Mouse (Mus musculus): ENCODE measurements around the gene Rad9a. TPM values are rescaled to one million over a fixed set of nuclear protein-coding genes. Genes with fewer than 3 reads are reported as not detected.
"Not testable (repeated sequence)": the region's sequence is repeated elsewhere in the genome, so short reads cannot be mapped to it uniquely, and the experiment has no call there.

Gene Rad9a
- 10 to 100 TPM in 1 of 2 experiments, 1 to 10 TPM in 1; 7.2 to 10.1 TPM for total RNA-seq (2021)
- long read RNA-seq, experiment 1, transcript Rad9a-201 (11 exons, 2,081 nt) = major isoform, 10 of 17 reads
- long read RNA-seq, experiment 1, partial matches to known transcripts = 2 of 17 reads
- long read RNA-seq, experiment 1, other reads (novel, unspliced or antisense) = 1 of 17 reads
- long read RNA-seq, experiment 2, partial matches to known transcripts = 1 of 12 reads
- long read RNA-seq, experiment 2, other reads (novel, unspliced or antisense) = 3 of 12 reads

DNA sequence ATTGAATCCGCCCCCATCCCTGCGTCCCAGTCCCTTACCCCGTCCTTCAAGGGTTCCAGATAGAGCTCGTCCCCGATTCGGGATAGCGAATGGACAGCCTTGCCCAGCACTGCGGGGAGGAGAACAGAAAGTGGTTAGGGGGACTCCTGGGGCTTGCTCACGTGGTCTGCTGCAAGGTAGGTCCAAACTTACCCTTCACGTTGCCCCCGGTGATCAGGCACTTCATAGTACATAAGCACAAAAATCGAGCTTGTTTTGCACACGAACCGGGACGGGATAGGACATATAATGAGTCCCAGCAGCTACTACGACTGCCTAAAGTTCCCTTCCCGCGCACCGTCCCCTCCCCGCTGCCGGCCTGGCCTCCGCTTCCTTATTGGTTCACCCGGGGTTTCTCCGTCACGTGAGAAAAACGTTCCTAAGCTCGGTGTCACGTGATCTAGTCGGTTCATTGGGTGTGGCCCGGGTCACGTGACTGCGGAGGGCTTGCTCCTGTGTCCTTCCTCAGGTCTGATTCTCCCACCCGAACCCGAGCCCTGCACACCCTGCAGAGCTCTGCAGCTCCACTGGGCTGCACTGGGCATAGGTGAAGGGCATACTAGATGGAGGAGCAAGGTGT, at the start of gene Rad9a:
Rad9a (minus strand) TSS at position 372 of the 619 bp plus-strand sequence.
- DNase-seq (ENCODE audit: low spot score in 2 of 2) = peak; percentile 95 to 97

- DNase-seq (ENCODE audit: low spot score in 2 of 2) = not testable (repeated sequence)
Observed at GRCm38 (mm10) chr19:4248683-4249082, 47.2 kb upstream of the Rad9a start.

- DNase-seq (ENCODE audit: low spot score in 2 of 2) = no peak
Observed at GRCm38 (mm10) chr19:4247010-4247409, 45.5 kb upstream of the Rad9a start.

- no peak for DNase-seq (ENCODE audit: low spot score in 2 of 2)
Observed at GRCm38 (mm10) chr19:4244775-4245174, 43.3 kb upstream of the Rad9a start.

DNA sequence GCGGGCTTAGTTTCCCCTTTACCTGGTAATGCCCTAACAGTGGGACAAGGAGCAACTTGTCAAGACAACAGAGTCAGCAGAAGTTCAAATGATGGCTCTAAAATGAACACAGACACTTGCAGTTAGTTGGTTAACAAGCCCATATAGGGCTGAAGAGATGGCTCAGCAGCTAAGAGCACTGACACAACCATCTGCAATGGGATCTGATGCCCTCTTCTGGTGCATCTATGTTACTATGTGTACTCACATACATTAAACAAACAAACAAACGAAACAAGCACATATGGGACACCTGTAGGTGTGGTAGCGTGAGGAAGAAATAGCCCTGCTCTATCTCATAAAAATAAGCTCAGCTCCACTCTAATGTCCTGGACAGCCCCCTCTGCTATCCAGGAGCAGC, 41.0 kb upstream of the Rad9a start:
- no peak for DNase-seq (ENCODE audit: low spot score in 2 of 2)

- DNase-seq (ENCODE audit: low spot score in 2 of 2) = no peak
Observed at GRCm38 (mm10) chr19:4240247-4240668, 38.8 kb upstream of the Rad9a start.

DNA sequence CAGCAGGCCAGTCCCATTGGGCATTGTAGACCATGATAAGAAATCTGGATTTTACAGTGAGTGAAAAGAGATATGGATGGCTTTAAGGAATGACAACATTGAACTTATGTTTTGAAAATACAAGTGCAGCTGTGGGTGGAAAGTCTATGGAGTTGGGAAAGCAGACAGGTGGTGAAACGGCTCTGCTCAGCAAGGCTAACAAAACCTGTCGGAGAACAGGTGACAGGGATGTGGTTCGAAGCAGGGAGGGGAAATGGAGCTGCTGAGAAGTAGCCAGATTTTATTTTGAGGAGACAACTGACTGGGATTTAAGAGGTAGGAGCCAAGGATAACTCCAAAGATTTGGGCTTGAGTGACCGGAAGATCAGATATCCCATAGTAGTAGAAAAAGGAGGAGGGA, 33.1 kb upstream of the Rad9a start:
- DNase-seq (ENCODE audit: low spot score in 2 of 2) = no peak

DNA sequence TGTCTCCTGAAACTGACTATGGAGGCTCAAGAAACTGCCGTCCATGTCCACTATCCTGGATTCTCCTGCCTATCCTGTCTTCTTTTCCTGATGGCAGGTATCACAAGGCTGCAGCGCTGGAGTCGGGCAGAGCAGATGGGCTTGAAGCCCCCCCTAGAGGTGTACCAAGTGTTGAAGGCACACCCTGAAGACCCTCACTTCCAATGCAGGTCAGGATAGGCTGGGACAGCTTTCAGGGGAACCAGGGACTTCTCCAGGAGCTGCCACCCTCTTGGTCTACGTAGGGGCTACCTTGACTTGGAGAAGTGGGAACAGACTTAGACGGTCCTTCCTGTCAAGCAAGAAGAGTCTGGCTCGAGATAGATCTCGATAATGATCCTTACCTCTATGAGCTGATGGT, 31.2 kb upstream of the Rad9a start:
- DNase-seq (ENCODE audit: low spot score in 2 of 2) = no peak

GRCm38 (mm10) chr19:4232186-4232572, 30.7 kb upstream of the Rad9a start:
- DNase-seq (ENCODE audit: low spot score in 2 of 2) = no peak

GRCm38 (mm10) chr19:4231253-4232185, 30.1 kb upstream of the Rad9a start, which contains the start of gene Pold4:
Gene Pold4 (plus strand): TSS chr19:4231899.
- DNase-seq (ENCODE audit: low spot score in 2 of 2) = peak; percentile 98

DNA sequence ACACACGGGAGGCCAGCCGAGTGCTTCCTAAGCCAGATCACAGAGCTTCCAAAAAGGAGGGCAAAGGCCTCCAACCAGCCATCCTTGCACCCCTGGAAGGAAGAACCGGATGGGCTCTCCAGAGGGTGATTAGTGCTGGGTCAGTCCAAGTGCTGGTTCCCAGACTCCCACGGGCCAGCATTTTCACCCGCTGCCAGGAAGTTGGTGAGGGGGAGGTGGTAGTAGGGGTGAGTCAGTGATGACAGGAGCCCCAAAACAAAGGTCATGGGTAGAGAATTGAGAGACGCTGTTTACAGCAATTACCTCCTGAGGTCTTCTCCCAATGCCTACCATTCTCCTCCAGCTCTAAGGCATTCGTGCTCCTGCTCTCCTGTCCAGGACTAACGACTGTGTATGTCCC, 29.0 kb upstream of the Rad9a start:
- no peak for DNase-seq (ENCODE audit: low spot score in 2 of 2)

DNA sequence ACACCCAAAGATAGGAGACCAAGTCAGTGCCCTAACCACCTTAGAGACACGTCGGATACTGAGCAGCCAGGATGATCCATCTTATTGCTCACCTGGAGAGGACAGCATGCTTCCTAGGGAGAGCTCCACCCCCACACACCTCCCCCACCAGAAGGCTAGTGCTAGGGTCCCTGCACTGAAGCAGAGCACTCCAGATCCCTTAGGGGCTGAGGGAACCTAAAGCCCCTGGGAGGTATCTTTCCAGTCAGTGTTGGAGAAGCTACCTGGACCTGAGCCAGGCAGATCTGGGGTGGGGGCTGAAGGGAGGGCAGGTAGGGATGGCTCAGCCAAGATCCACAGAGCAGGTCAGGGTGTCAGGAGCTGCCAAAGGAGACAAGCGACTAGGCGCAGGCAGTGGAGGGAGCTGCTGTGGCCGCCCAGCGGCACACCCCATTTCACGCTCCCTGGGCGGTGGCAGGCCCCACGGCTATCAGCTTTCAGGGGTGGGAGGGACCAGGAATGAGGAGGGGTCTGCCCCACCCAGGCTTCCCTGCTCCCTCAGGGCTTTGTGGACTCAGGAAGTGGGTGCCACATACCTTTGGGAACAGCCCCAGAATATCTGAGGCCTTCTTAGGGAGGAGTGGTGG, 28.1 kb upstream of the Rad9a start:
- no peak for DNase-seq (ENCODE audit: low spot score in 2 of 2)

- no peak for DNase-seq (ENCODE audit: low spot score in 2 of 2)
Observed at GRCm38 (mm10) chr19:4228891-4229290, 27.4 kb upstream of the Rad9a start.

DNA sequence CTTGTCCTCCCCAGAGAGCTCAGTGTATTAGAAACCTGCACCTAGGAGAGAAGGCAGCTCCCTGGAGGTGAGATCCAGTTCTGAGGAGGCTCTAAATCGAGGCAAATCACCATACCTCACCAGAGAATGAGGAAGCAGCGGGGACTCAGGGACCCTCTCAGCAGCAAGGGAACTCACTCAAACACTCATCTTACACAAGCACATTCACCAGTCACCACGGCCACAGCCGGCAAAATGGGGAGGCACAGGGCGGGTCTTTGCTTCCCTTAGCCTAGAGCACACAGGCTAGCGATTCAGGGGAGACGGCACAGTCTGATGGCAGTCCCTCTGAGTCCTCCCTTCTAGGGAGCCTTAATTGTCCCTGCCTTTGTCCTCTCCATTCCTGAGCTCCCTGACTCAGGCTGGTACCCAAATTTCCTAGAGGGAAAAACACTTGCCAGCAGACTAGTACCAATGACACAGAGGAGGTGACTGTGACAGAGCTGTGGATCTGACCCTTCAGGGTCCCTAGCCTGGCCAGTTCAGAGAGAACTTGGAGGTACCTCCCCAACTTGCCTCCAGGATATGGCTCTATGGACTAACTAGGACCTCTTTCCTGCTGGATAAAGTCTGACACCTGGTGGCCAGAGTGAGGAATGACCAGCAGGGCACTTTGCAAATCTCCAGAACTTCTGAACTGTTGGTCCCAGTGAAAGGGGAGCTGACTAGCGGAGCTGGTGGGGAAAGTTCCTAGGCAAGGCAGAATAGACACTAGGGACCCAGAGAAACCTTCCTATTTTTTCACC, 26.6 kb upstream of the Rad9a start:
- DNase-seq (ENCODE audit: low spot score in 2 of 2) = peak; percentile 75

- DNase-seq (ENCODE audit: low spot score in 2 of 2) = no peak
Observed at GRCm38 (mm10) chr19:4227446-4227845, 26.0 kb upstream of the Rad9a start.

DNA sequence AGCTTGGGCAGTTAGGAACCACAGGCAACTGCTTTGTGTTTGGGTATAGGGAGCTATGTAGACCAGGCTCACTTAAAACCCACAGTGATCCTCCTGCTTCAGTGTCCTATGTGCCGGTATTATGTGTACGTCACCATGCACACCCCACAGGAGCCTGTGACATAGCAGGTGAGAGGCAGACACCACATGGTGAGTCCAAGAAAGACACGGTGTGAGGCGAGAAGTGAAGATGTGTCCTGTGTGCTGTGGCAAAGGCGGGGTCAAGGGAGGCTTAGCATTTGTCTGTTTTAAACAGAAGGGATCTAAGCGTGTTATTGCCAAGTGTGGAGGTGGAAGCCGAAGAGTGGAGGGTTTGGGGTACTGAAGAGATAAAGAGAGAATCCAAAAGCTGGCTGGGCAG, 25.3 kb upstream of the Rad9a start:
- no peak for DNase-seq (ENCODE audit: low spot score in 2 of 2)

DNA sequence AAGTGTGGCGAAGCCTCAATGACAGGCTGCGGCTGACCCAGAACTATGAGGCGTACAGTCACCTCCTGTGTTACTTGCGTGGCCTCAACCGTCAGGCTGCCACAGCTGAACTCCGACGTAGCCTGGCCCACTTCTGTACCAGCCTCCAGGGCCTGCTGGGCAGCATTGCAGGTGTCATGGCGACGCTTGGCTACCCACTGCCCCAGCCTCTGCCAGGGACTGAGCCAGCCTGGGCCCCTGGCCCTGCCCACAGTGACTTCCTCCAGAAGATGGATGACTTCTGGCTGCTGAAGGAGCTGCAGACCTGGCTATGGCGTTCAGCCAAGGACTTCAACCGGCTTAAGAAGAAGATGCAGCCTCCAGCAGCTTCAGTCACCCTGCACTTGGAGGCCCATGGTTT, 20.7 kb upstream of the Rad9a start:
- DNase-seq (ENCODE audit: low spot score in 2 of 2) = no peak

GRCm38 (mm10) chr19:4220957-4221743, 19.7 kb upstream of the Rad9a start:
- no peak for DNase-seq (ENCODE audit: low spot score in 2 of 2)

DNA sequence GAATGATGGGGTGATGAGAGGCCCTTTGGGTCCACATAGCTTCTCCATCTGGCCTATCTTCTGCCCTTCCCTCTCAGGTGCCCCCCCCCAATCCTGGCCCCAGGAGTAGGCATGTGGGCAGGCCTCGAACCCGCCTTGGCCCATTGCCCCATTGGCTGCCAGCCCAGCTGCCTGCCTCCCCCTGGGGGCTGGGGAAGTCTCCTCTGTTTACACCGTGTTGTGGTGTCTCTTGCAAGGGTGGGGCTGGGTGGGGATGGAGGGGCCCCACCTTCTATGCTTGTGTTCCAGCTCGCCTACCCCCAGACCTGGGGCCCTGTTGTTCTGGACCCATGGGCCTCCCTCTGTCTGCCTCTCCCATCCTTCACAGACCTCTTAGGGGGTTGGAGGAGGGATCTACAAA, 19.0 kb upstream of the Rad9a start:
- no peak for DNase-seq (ENCODE audit: low spot score in 2 of 2)

- DNase-seq (ENCODE audit: low spot score in 2 of 2) = no peak
Observed at GRCm38 (mm10) chr19:4219943-4220342, 18.5 kb upstream of the Rad9a start.
